Mouse (Mus musculus): ENCODE results near the gene Mrpl42.

The Mrpl42 gene

DNA sequence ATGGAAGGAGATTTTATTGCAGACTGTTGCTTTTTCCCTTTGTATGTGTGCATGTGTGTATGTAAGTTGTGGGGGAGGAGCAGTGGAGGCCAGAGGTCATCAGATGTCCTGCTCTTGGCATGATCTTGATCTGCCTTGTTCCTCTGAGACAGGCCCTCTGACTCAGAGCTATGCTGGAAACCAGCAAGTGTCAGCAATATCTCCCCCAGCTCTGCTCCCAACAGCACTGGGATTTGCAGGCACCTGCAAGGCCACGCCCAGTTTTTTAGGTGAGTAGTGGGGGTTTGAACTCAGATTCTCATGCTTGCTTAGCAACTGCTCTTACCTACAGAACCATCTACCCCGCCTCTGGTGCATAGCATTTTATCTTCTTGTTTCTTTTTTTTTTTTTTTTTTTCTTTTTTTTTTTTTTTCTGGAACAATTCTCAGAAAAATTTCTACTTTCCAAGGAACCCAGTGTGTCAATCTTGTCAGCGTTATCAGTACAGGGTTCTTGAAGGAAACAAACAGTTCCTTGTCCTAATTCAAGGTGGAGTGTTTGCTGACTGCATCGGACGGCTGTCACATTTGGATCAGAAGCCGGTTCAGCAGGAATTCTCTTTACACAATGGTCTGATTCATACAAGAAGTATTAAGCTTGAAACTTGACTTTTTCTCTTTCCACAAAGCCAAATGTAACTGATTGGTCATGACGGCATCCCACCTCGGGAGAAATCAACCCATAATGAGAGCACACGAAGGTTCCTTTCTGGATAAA is 43.5 kb downstream of the Mrpl42 start:
- no peak for DNase-seq (ENCODE audit: low spot score)

DNA sequence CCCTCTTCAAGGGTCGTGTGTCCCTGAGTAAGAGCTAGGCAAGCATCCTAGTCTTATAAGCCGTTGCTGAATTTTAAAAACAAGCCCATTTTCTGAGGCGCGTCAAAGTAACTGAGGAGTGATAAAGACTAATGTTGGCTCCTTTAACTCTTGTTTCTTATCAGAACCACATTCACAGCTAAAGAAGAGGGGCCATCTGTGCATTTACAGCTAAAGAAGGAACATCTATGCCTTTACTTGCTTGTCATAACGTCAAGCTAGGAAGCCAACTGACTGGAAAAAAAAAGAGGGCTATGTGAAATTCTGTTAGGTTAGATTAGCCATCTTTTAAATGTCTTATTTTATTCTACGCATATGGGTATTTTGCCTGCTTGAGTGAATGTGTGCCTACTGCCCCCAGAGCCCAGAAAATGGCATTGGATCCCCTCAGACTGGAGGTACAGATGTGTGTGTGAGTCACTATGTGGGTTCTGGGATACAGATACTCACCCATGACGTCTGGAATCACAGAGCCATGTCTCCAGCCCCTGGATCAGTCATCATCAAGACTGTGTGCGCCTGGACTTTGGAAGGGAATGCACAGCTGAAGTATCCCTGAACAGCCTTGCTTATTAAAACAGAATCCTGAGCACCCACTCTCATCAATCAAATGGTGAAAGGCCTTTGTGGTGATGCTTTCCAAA is 44.2 kb downstream of the Mrpl42 start:
- no peak for DNase-seq (ENCODE audit: low spot score)

DNA sequence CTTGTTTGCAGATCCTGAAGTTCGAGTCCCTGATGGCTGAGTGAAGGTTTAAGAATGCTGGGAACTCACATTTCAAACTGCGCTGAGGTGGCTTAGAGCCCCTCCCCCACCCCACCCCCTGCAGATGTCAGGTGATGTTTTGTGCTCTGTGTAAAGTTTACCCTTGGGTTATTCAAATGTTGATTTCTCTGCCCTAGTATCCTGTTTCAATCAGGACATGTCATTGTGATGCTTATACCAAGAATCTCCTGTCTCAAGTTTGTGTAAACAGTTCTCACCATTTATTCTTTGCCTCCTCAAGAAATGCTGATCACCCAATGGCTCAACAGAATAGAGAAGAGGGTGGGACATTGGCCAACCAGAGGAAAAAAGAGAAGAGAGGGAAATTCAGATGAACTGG is 45.6 kb downstream of the Mrpl42 start:
- DNase-seq (ENCODE audit: low spot score): no peak

DNA sequence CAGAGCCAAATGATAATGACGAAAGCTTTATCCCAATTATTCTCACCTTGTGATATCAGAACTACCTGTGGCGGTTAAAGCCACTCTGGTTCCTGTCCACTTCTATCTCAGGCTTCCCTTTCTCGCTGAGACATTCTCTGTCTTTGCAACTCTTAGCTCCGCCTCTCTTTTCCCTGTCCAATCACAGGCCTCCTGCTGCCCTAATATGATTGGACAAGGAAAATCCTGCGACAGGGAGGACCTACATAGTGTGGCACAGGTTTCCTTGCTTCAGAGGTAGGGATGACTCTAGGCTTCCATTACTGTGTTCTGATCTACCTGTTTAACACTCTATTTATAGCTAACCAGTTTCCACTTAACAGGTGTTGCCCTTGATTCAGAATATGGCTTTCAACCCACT is 48.5 kb downstream of the Mrpl42 start:
- no peak for DNase-seq (ENCODE audit: low spot score)

DNA sequence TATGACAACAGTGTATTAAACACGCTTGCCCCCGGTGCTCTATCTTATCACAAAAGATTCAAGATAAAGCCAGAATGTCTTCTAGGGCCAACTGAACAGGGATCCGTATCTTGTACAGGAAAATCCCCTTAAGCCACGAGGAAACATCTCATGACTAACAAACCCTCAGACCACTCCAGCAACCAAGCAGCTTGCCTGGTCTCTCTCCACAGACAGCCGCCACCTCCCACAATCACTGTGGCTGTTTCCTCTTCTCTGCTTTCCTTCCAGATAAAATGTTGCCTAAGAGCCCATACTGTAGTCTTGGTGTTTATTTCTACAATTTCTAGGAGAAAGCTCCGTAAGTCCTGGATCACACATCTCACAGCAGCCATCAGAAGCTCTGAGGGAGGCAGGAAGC is 52.7 kb downstream of the Mrpl42 start:
- DNase-seq (ENCODE audit: low spot score): no peak

DNA sequence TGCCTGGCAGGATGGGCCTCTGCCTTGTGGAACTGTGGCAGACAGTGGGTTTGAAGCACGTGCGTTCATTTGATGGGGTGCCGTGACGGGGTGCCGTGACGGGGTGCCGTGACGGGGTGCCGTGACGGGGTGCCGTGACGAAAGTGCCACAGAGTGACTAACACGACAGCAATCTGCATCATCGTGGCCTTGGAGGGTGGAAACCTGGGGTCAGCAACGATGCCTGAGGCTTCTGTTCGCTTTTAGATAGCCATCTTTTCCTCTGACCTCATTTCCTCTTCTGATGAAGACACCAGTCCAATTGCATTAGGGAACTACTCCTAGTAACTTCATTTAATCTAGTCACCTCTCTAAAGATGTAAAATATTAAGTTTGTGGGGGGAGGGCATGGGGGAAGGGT is 53.8 kb downstream of the Mrpl42 start:
- no peak for DNase-seq (ENCODE audit: low spot score)

DNA sequence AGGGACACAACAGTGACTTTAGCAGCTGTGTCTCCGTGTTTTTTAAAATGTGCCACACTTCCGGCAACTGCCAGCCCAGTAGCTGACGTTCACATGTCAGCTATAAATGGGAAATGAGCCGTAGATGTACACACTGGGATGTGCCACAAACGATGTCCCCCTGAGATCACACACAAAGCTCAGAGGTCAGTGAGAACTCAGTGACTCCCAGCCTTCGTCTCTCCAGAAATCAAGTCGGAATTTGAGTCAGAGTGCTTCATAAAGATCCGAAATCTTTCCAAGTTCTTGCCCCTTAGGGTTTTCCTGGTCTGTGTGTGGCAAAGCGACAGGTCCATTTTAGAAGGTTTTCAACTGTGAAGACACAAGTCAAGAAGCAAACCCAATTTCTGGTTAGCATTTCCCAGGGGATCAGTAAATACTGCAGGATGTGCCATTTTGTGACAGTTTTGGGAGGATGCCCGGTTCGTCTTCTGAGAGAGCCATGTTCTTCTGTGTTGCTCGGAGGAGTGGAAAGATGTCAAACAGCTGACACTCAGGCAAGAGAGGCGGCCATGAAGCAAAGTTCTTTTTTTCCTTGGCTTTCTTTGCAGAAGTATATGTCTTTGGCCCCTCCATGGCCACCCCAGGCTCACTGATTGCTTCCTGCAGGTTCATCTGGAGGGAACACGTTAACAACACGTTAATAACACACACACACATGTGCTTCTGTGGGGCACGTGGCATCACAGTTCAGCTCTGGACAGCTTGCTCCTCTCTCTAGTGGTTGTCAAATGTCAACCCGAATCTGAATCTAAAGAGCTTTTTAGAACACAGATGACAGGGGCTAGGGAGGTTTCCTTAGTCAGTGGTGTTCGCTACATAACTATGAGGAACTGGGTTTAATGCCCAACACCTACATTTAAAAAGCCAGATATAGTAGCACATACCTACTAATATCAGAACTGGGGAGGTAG is 56.4 kb downstream of the Mrpl42 start:
- no peak for DNase-seq (ENCODE audit: low spot score)

DNA sequence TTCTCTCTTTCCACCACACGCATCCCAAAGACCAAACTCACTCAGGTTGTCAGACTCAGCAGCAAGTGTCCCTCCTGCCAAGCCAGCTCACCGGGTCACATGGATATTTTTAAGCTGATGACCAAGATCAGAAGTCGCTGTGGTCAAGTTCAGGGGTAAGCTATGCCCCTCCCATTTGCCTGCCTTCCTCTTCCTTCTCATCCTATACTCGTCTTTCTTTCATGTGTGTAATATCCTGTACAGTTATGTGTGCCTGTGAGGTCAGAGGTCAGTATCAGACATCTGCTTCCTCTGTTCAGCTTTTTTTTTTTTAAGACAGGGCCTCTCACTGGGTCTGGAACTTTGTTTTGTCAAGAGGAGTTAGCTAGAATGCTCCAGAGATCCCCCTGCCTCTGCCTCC is 59.4 kb downstream of the Mrpl42 start:
- DNase-seq (ENCODE audit: low spot score): no peak

DNA sequence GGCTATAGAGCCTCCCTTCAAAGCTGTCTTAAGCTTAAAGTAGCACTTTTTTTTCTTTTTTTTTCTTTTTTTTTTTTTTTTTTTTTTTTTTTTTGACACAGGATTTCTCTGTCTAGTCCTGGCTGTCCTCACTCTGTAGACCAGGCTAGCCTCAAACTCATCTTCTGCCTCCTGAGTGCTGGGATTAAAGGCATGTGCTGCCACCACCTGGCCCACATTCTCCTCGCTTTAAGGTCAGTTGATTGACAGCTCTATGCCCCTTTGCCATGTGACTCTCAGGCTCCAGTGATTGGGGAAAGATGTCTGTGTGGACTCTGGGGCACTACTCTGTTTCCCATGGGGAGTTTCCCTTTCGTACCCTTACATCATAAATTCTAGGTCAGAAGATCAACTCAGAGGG is 61.2 kb downstream of the Mrpl42 start:
- DNase-seq (ENCODE audit: low spot score): no peak

DNA sequence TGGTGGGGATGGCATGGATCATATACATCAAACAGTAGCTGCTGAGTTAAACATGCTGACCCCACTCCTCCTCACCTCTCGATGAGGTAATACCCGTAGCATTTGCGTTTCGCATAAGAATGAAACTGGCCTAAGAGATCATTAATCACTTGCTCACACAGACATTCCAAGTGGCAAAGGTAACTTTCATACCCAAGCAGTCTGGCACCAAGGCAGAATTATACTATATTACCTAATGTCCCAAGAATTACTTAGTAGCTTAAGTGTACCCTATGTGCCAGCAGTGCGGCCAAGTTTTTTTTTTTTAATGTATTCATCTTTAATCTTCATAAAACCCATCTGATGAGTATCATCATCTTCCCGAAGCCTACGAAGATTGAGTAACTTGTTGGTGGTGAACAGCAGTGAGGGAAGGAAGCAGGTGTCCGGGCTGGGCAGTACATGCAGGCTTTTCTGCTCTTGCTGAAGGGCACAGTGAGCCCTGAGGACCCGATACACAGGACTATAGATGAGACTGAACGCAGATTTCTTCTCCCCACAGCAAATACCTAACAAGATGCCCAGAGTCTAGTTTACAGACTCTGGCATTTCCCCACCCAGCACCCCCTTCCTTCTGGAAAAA is 61.9 kb downstream of the Mrpl42 start:
- DNase-seq (ENCODE audit: low spot score): no peak

DNA sequence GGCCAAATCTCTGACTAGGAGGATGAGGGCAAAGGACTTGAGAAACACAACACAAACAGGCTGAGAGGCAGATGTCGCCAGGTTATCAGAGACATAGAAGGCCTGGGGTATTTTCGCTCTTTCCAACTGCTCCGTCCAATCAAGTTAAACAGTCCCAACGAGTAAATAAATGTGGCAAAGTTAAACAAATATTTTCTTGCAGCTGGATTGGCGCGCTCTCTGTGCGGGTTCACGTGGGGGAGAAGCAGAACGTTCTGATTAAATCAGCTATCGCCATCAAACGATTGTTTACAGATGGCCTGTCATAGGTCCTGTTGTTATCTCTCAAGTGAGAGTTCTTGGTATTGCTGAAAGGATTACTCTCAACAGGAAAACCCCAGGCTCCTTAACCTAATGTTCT is 62.8 kb downstream of the Mrpl42 start:
- DNase-seq (ENCODE audit: low spot score): no peak
